Mouse (Mus musculus) layer of hippocampus, postnatal 25 days (tissue): Measurements from ENCODE around the gene Slc9a3r2. TPM values are rescaled to one million over a fixed set of nuclear protein-coding genes. Genes with fewer than 3 reads are reported as not detected.

ENCODE experiments used
- DNase-seq, 2 experiments: peaks; one replicate each; pipeline ENCODE4 v3.0.0; 2022; ENCODE audit warnings: mixed read lengths in 2 of 2, low spot score in 1 of 2; ENCODE audit errors: extremely low spot score in 1 of 2
- total RNA-seq, 2 experiments: library from RNA; stranded (reverse); gene quantifications; 2 replicates each; pipeline ENCODE4 v1.2.3; 2021

Slc9a3r2 gene
- total RNA-seq, 2 experiments from 2014 or later = 45.1 to 50.0 TPM

DNA sequence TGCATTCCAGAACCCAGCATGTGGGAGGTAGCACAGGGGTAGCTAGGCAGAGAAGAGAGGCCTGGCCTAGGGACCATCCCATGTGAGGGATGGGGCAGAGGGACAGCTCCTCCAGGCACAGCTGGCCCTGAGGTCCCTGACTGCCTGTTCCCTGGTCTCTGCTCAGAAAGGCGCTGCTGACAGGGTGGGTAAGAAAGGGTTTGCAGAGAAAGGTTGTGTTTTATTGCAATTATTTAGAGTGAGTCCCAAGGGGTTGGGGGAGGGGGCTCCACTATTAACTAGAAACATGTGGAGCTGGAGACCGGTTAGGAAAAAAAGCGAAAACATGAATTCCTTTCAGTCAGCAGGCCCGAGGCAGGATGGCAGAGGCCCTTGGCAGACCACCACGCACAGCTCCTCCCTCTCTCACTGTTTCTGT lies 10.5 kb downstream of the Slc9a3r2 start:
- no peak for DNase-seq

DNA sequence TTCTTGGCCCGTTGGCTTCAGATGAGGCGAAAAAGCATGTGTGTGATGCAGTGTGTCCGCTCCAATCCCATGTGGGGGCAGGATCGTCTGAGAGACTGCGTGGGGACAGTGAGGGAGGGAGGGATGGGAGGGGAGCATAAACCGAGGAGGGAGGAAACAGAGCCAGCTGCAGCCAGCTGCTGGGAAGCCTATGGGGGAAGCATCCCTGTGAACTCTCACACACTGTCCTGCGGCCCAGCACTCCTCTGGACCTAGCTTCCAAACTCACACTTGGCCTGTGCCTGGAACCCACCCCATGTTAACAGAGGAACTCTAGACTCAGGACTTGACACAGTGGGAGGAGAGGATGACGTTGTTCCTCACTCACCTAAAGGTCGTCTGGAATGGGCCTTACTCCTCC lies 11.3 kb downstream of the Slc9a3r2 start:
- no peak for DNase-seq

DNA sequence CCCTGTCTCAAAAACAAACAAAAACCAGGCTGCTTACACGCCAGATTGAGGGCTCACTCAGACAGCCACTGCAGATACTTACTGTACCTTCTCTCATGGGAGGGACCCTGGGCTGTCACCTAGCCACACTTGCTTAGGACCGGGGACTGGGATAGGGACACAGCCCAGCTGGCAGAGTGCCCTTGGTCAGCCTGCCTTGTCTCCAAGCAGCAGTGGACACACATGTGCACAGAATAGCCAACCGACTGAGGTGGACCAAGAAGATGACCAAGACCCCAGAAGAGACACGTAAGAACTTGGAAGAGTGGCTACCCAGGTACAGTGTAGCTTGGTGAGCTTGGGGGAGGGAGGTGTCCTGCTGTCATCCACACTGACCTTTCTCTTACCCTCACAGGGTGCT lies 11.9 kb downstream of the Slc9a3r2 start:
- no peak for DNase-seq

DNA sequence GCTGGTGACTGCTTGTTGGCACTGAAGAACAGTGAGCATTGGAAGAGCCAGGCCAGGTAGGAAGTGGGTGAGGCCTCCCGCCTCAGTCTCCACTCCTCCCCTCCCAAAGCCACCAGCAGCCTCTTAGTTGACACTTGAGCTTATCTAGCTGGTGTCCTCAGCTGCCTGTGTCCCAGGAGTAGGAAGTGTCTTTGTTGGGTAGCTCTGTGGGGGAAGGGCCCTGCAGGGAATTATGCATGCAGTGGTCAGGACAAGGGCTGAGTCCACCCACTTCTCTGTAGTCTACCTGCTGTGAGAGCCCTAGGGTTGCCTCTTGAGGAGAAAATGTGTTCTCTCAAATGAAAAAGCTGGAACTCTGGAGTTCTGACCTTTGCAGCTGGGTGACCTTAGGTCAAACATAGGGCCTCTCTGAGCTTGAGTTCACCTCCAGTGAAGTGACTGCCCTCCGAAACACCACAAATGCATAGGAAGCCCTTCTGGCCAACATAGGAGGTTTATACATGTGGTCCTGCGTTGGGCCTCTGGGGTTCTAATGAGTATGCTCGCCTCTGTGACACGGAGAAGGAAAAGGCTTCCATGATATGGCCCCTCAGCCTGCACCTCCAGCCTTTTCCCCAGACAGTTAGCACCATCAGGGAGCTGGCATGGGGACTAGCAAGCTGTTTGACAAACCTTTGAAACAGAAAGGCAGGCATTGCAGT lies 13.2 kb downstream of the Slc9a3r2 start:
- DNase-seq = no peak

DNA sequence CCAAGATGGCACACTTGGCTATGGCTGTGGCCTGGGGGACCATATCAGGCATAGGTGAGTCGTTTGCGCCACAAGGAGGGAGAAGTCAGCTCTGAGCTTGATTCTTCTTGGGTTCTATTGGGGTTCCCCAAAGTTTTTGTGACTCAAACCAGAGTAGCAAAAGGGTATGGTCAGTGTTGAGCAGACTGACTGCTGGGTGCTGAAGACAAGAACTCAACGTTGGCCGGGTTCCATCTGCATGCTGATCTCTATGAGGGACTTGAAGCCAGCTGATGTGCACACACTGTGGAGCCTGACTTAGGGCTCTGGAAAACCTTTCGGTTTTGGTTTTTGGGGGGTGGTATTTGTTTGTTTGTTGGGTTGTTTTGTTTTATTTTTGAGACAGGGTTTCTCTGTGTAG lies 14.4 kb downstream of the Slc9a3r2 start:
- DNase-seq = no peak

DNA sequence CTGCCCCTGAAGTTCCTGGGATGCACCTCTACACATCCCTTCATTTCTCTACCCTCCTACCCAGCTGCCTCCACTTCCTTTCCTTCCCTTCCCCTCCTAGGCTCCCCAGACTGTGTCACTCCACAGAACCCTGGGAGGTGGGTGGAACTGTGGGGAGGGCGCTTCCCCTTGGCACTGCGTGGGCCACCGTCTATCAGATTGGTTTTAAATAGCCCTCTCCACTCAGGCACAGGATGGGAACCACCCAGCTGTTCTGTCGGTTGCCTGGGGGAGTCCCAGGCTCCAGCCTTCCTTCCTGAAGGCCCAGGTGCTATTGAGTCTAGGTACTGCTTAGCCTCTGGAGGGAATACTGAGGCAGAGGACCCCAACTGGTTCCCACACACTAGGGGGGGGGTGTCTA lies 15.1 kb downstream of the Slc9a3r2 start:
- DNase-seq = no peak

DNA sequence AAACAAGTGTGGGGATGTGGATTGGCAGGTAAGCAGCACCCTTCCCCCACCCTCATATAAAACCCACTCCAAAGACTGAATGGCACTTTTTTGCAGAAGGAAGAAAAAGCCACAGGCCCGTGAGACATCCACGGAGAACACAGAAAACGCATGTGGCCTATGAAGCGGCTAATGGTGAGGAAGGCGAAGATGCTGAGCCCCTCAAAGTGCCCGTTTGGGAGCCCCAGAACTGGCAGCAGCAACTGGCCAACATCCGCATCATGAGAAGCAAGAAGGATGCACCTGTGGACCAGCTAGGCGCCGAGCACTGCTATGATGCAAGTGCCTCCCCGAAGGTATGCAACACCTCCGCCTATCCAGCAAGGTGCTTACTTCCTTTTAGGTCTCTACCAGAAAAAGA lies 16.3 kb downstream of the Slc9a3r2 start:
- no peak for DNase-seq

DNA sequence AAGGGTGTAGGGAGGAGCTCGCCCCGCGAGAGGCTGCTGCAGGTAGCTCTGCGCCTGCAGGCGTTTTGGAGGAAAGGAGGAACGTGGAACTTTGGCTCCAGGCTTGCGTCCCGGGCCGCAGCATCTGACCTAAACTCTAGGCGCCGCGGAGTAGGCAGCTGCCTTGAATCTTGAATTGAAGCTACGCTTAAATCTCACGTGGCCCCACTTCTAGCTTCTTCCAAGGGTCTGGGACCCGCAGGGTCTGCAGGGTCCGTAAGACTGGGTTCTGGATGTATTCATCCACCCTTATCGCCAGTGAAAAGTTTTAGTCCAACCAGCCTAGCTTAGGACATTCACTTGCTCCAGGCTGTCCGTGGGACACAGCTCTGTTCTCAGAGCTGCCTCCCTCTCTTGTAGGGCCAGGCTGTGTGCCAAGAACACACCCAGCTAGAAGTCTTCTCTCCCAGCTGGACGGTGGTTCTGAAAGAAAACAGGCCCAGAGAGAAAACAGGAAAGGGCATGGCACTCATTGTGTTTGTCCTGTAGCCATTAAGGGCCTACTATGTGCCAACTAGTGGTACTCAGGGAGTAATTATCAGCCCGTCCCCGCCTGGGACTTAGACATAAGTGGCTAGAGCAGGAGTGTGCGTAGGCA lies 17.2 kb downstream of the Slc9a3r2 start:
- no peak for DNase-seq

DNA sequence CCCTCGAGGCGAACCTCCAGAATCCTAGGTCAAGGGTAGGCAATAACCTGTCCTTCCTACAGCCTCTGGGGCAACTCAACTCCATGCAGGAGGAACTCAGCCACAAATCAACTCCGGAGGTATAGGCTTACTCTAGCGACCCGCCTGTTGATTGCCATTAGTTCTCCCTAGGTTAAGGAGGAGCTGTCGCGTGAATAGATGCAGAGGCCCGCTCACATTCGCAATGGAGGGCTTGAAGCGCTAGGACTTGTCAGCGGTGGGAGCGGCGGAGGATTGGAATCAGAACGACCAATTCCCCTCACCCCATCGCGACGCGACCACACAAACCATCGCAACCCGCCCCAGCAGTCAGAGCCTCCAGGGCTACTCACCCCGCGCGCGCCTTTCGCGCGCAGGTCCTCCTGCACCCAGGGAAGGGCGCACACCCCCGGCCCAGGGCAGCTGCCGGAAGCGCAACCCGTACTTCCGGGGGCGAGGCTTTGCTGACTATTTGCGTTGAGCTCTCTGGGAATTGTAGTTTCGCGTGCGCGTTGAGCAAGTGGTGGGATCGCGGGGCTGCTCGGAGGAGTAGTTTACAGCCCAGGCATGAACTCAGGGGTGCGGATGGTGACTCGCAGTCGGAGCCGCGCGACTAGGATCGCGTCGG lies 17.8 kb downstream of the Slc9a3r2 start, which contains the start of the genes Tsc2 and Nthl1:
Tsc2 (minus strand) TSS at position 464 of the 646 bp plus-strand sequence.
Nthl1 (plus strand) TSS at position 514 of the 646 bp plus-strand sequence.
- peak; percentile 70 to 72 for DNase-seq

DNA sequence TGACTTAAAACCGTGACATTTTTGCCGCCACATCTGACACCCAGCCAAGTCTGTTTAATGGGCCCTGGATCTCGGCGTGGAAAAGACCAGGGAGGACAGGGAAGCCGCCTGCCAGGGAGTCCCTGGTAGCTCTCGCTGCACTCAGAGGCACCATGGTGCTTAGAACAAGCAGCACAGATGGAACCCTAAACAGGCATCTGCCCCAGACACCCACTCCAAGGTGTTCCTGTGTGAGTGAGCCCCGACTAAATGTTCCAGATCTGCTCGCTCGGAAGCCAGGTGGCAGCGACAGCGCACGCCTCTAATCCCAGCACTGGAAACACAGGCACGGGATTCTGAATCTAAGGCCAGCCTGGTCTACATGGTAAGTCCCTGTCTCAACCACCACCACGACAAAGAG lies 20.1 kb downstream of the Slc9a3r2 start:
- DNase-seq = peak; percentile 59 to 60

DNA sequence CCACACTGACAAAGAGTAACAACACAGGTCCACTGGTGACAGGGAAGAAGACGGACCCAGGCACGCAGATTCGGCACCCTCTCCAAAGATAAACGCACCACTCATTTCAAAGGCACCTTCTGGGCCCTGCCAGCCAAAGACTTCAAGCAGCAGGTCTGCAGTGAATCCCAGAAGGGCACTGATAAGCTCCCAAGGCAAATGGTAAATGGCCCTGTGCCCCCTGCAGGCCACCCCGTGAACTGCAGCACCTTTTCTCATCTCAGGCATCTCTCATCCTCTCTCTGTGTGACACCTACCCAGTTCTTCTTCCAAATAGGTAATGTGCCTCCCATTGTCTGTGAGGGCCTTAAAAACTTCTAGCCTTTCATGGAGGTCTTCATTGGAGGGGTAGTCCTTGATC lies 21.5 kb downstream of the Slc9a3r2 start:
- DNase-seq = peak; percentile 70 to 86

DNA sequence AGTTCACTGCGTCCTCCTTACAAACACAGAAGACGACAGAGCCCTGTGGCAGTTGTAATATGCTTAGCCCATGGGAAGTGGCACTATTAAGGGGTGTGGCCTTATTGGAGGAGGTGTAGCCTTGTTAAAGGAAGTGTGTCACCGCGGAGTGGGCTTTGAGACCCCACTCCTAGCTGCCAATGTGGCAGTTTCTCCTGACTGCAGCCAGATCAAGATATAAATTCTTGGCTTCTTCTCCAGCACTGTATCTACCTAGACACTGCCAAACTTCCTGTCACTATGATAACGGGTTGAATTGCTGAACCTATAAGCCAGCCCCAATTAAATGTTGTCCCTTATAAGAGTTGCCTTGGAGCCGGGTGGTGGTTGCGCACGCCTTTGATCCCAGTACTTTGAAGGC lies 24.7 kb downstream of the Slc9a3r2 start:
- no peak for DNase-seq

DNA sequence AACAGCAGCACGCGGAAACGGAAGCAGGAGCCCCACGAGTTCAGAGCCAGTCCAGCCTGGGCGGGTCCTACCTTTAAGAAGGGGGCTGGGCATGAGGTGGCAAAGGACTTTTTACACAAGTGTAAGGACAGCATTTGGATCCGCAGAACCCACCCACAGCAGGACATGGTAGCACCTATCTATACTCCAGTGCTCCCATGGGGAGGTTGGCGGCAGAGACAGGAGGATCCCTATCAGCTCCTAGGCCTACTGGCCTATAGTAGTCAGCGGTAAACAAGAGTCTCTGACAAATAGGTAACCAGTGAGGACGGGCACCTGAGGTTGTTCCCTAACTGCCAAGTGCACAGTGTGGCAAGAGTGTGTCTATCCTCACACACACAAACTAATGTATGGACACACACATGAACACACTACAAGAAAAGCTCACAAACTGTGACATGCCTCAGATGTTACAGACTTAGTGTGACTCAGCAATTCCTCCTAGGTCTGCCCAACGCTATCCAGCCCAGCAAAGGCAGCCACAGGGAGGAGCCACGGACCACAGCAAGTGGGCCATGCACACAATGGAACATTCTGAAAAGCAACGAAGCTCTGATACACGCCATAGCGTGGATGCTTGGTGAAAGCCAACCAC lies 32.4 kb downstream of the Slc9a3r2 start:
- DNase-seq = no peak

DNA sequence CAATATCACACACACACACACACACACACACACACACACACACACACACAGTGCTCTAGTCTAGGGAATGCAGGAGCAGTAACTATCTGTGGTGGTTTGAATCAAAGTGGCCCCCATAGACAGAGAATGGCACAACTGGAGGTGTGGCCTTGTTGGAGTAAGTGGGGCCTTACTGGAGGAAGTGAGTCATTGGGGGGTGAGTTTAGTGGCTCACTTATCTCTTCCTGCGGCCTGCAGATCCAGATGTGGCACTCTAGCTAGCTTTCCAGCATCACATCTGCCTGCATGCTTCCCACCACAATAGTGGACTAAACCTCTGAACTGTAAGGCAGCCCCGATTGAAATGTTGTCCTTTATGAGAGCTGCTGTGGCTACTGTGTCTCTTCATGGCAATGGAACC lies 39.4 kb downstream of the Slc9a3r2 start:
- no peak for DNase-seq

DNA sequence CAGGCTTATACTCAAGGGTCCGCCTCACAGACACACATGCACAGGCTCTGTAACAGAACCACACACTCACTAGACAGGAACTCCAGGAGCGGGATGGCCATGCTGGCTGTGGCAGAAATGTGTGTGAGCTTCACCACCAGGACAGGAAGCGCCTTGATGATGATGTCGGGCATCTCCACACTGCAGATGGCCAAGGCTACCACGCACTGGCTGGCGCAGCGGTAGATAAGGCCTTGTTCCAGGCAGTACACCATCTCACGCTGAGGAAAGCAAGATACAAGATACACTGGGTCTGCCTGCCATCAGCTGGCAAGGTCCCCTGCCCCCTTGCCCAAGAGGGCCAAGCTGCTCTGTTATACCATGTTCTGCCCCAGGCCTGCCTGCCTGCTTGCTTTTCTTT lies 41.3 kb downstream of the Slc9a3r2 start:
- no peak for DNase-seq

DNA sequence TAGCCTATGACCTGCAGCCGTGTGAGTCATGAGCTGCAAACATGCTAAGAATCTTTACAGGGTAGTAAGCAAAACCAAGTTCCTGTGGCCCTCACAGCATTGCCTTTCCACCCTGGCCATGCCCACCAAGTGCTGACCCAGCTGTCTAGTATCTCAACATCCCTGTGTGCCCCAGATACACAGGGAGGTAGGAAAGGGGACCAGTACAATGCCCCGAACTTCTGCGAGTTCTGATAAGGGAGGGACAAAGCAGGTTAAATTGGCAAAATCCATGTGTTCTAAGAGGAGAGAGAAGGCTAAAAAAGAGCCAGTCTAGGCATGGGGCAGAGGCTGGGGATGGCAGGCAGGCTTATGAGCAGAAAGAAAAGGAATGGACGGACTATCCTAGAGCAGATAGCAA lies 41.8 kb downstream of the Slc9a3r2 start:
- DNase-seq = no peak

DNA sequence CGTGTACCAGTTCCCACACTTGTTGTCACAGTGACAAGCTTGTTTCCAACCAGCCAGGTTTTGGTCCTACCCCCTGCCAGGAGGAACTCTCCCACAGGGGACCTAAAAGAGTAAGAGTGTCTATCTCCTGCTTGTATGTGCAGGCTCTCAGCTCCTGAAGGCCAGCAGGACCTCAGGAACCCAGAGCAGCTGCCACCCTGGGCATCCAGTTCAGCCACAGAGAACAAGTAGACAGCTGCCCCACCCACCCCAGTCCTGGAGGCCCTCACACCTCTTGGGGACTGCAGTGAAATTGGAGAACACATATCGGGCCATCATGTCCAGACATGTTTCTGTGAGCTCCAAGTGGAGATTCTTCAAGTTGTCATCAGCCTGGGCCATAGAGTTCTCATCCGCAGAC lies 45.6 kb downstream of the Slc9a3r2 start:
- no peak for DNase-seq

DNA sequence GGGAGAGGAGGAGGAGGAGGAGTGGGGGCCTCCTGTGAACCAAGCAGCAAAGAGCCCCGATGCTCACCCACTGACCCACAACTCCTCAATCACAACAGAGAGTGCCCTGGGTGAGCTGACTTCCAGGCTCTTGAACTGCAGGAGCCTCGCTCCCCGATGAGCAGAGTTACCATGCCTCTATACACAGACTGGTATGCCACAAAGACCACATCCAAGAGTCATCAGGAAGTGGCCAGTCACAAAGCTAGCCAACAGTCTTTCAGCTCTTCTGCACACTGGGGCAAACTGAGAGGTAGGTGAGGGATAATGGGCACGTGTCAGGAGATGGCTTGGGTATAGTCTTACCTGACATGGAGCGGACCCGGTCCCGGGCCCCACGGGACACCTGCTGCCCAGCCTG lies 46.2 kb downstream of the Slc9a3r2 start:
- DNase-seq = no peak

DNA sequence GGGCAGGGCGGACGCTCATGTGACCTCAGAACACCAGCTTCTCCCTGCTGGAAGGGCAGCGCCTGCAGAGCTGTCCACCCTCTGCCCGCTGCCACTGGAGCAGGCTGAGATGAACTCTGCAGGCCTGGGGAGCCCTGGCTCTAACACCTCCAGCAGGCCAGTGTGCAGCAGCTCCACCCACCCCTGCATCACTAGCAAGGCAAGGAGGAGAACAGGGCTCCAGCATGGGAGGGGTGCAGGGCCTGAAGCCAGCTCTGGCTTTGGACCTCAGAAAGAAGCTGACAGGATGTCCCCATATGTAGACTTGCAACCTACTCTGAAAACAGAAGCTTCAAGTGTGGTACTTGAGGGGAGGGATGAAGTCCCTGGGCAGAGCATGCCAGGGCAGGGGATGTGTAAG lies 49.6 kb downstream of the Slc9a3r2 start:
- DNase-seq = no peak

DNA sequence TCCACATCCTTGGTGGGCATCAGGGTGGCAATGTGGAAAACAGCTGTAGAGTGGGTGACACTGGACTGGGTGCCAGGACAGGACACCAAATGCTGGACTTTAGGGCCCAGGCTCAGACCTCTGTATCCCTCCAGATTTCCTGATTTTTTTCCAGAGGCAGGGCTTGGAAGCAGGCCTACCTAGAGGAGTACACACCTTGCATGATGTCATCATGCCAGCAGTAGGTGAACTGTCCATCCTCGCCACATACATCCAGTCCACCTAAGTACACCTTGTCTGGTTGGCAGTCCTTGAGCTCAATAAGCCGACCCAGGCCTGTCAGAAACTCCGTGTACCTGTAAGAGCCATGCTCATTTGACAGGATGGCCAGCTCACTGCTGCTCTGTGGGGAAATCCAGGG lies 52.1 kb downstream of the Slc9a3r2 start:
- no peak for DNase-seq

DNA sequence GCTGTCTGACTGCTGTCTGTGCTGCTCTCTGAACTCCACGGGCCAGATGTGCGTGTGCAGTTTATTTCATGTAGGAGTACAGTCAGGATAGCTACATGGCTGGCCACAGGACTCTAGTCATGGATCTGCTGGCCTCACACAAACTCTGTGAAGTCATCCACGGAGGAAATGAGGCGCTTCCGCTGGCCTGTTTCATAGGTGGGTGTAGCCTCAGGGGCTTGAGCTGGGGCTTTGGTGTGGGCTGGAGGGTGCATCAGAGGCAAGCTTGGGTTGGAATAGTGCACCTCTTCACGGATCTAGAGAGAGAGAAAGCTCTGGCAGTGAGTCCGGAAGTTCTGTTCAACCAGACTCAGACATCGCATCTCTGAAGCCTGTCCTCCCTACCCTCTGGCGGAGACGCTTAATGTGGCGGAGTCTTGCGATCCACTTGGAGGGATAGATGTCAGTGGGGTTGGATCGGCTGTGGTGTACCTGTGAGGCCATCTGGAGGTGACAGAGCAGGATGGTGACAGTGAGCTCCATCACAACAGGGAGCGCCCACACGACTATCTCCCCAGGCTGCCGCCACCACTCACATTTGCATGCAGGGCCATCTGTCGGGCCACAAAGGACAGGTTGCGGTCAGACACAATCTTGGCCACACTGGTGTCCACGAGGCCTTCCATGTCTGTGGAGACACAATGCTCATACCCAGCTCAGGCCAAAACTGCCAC lies 53.5 kb downstream of the Slc9a3r2 start:
- no peak for DNase-seq
